15 mouse cellular contexts compared by ENCODE assay signal in genomic region chr3:21549671-21550070, GRCm38 (mm10).
A peak's percentile ranks its signal among the peaks of the same experiment; 100 is the strongest.
DNase-seq lines count a peak whose midpoint lies in the region; TF ChIP-seq lines count a peak whose summit lies in the region.
"Had no signal": no experiment of that assay in that cellular context is flagged by ENCODE, and none has a peak within 500 bp of the region (broad histone marks: within the 10 kb centered on the region; RNA-seq: fewer than 3 reads in every experiment).

No protein-coding gene starts in this region.

- H3K36me3 ChIP-seq in kidney, adult 2 months (ENCODE audit: control insufficient read depth, insufficient read depth, low read length), result no peaks in the 10 kb centered on the region
- H3K36me3 ChIP-seq: embryonic facial prominence, embryonic 12.5 days had no signal

- H3K27ac ChIP-seq in kidney, adult 2 months (ENCODE audit: insufficient read depth, low read depth, low read length), result no peak overlapping the region
- H3K27ac ChIP-seq: embryonic facial prominence, embryonic 12.5 days had no signal

- intact Hi-C loops in gastrocnemius, postnatal 14 days (cut with DNase I; ENCODE audit: low total_unique reads), result no loop called here
- intact Hi-C loops in heart, postnatal 36 days (cut with DNase I), result no loop called here

- no peaks in the 10 kb centered on the region for H3K27me3 ChIP-seq in kidney, adult 2 months (replicated peaks; ENCODE audit: control insufficient read depth, insufficient read depth, low read length)
- H3K27me3 ChIP-seq: CH12.LX; embryonic facial prominence, embryonic 12.5 days; Patski had no signal

- peak; percentile 25 for DNase-seq in gastrocnemius, postnatal 25 days
- no peak for DNase-seq in gastrocnemius, postnatal 14 days
- DNase-seq in heart, adult 8-10 months (ENCODE audit: low spot score), result peak; percentile 21
- DNase-seq in heart, postnatal 36 days, result no peak
- peak; percentile 18 for DNase-seq in kidney, adult 2 months
- DNase-seq in kidney, postnatal 4 days, result no peak
- DNase-seq in skeletal muscle tissue, adult 2 months (ENCODE audit: low read depth, low spot score), result peak; percentile 68
- DNase-seq: adrenal gland, postnatal 14 days; cerebellum, adult 11-12 months; cerebellum, adult 9-10 months; cerebellum, postnatal 25 days; kidney, adult 11 months had no signal

- no peak overlapping the region for H3K4me3 ChIP-seq in kidney, adult 2 months (ENCODE audit: insufficient read depth, low read depth, low read length)
- H3K4me3 ChIP-seq: embryonic facial prominence, embryonic 12.5 days had no signal

- WGBS in kidney, adult 2 months, result 30% methylated on average over 4 of the region's 4 CpGs

- TF ChIP-seq POLR2A in kidney, adult 2 months (IDR thresholded peaks at IDR 0.05; ENCODE audit: low read depth, low read length), result no peak

- peaks cover 15% of the 10 kb centered on the region for H3K4me1 ChIP-seq in kidney, adult 2 months (ENCODE audit: control insufficient read depth, insufficient read depth, low read length)

- no peak for TF ChIP-seq CTCF in kidney, adult 2 months (conservative IDR thresholded peaks at IDR 0.05; ENCODE audit: insufficient read depth, insufficient read length, low read depth, low read length)

Comparison
In these comparisons a context has a peak if more than half of its experiments do, and no peak if none do; other contexts are left out.
1. DNase-seq: peak in gastrocnemius, postnatal 25 days (single experiment), heart, adult 8-10 months (single experiment), kidney, adult 2 months (single experiment) and skeletal muscle tissue, adult 2 months (single experiment); none in gastrocnemius, postnatal 14 days (single experiment), heart, postnatal 36 days (0 of 2) and kidney, postnatal 4 days (0 of 2).